Mouse (Mus musculus): ENCODE measurements around the gene Snx32. TPM values are rescaled to one million over a fixed set of nuclear protein-coding genes. Genes with fewer than 3 reads are reported as not detected.
A peak's percentile ranks its signal among the peaks of the same experiment; 100 is the strongest.
"Not testable (repeated sequence)": the region's sequence is repeated elsewhere in the genome, so short reads cannot be mapped to it uniquely, and the experiment has no call there.

Gene Snx32
- total RNA-seq, 2 experiments from 2014 or later: 1.7 to 4.9 TPM

- no peak for ATAC-seq (replicated peaks; ENCODE audit: poor library complexity, severe bottlenecking)
These were observed 2.6 kb upstream of the Snx32 start for GRCm38 (mm10) chr19:5513005-5513349.

- peak; percentile 73 for ATAC-seq (replicated peaks; ENCODE audit: poor library complexity, severe bottlenecking)
These were observed 2.0 kb upstream of the Snx32 start for GRCm38 (mm10) chr19:5512091-5513004.

GRCm38 (mm10) chr19:5511074-5511632 is 815 bp upstream of the Snx32 start:
- ATAC-seq (replicated peaks; ENCODE audit: poor library complexity, severe bottlenecking): no peak

- no peak for ATAC-seq (replicated peaks; ENCODE audit: poor library complexity, severe bottlenecking)
These were observed 6.7 kb downstream of the Snx32 start, which contains the start of gene 1700020D05Rik for GRCm38 (mm10) chr19:5503687-5504086. Gene 1700020D05Rik (minus strand): TSS chr19:5503787.

- ATAC-seq (replicated peaks; ENCODE audit: poor library complexity, severe bottlenecking): no peak
These were observed 9.9 kb downstream of the Snx32 start for GRCm38 (mm10) chr19:5500330-5500875.

- no peak for ATAC-seq (replicated peaks; ENCODE audit: poor library complexity, severe bottlenecking)
These were observed 14.3 kb downstream of the Snx32 start for GRCm38 (mm10) chr19:5496052-5496370.

- no peak for ATAC-seq (replicated peaks; ENCODE audit: poor library complexity, severe bottlenecking)
These were observed 14.8 kb downstream of the Snx32 start for GRCm38 (mm10) chr19:5495353-5496051.

GRCm38 (mm10) chr19:5494314-5494713 is 16.0 kb downstream of the Snx32 start:
- no peak for ATAC-seq (replicated peaks; ENCODE audit: poor library complexity, severe bottlenecking)

GRCm38 (mm10) chr19:5493301-5493721 is 17.0 kb downstream of the Snx32 start:
- ATAC-seq (replicated peaks; ENCODE audit: poor library complexity, severe bottlenecking): not testable (repeated sequence)

- no peak for ATAC-seq (replicated peaks; ENCODE audit: poor library complexity, severe bottlenecking)
These were observed 17.7 kb downstream of the Snx32 start for GRCm38 (mm10) chr19:5492641-5493040.

GRCm38 (mm10) chr19:5490898-5491708 is 19.2 kb downstream of the Snx32 start:
- ATAC-seq (replicated peaks; ENCODE audit: poor library complexity, severe bottlenecking): peak; percentile 31

- ATAC-seq (replicated peaks; ENCODE audit: poor library complexity, severe bottlenecking): peak; percentile 44
These were observed 19.9 kb downstream of the Snx32 start, which contains the start of gene Cfl1 for GRCm38 (mm10) chr19:5490313-5490897. Gene Cfl1 (plus strand): TSS chr19:5490455.

- ATAC-seq (replicated peaks; ENCODE audit: poor library complexity, severe bottlenecking): not testable (repeated sequence)
These were observed 20.6 kb downstream of the Snx32 start for GRCm38 (mm10) chr19:5489721-5490120.

- ATAC-seq (replicated peaks; ENCODE audit: poor library complexity, severe bottlenecking): peak; percentile 51
These were observed 21.3 kb downstream of the Snx32 start for GRCm38 (mm10) chr19:5488878-5489571.

GRCm38 (mm10) chr19:5487768-5488550 is 22.4 kb downstream of the Snx32 start, which contains the start of gene Mus81:
Gene Mus81 (minus strand): TSS chr19:5488402.
- ATAC-seq (replicated peaks; ENCODE audit: poor library complexity, severe bottlenecking): peak; percentile 29

- ATAC-seq (replicated peaks; ENCODE audit: poor library complexity, severe bottlenecking): no peak
These were observed 23.6 kb downstream of the Snx32 start for GRCm38 (mm10) chr19:5486771-5487170.

GRCm38 (mm10) chr19:5486286-5486685 is 24.1 kb downstream of the Snx32 start:
- no peak for ATAC-seq (replicated peaks; ENCODE audit: poor library complexity, severe bottlenecking)

- no peak for ATAC-seq (replicated peaks; ENCODE audit: poor library complexity, severe bottlenecking)
These were observed 24.5 kb downstream of the Snx32 start for GRCm38 (mm10) chr19:5485821-5486220.

All from granulocyte monocyte progenitor cell, adult 5-6 weeks (primary cell).